Mouse (Mus musculus) ES-Bruce4 (cell line): ENCODE measurements around the gene Otulinl. TPM values are rescaled to one million over a fixed set of nuclear protein-coding genes. Genes with fewer than 3 reads are reported as not detected.

Experiments used
- H3K27ac ChIP-seq: 2 replicates; pipeline ENCODE4 v1.5.1; 2012; ENCODE audit warnings: low read length, inconsistent platforms; ENCODE audit not compliant: insufficient read depth
- H3K27me3 ChIP-seq: 2 replicates; pipeline ENCODE4 v1.6.1; 2012; ENCODE audit warnings: mild to moderate bottlenecking, low read length, inconsistent platforms; ENCODE audit not compliant: control insufficient read depth, poor library complexity, insufficient read depth, severe bottlenecking
- H3K36me3 ChIP-seq: 2 replicates; pipeline ENCODE4 v1.6.1; 2012; ENCODE audit warnings: inconsistent platforms, mild to moderate bottlenecking, low read length, moderate library complexity; ENCODE audit not compliant: control insufficient read depth, poor library complexity, insufficient read depth, severe bottlenecking
- H3K4me1 ChIP-seq: one replicate; pipeline ENCODE4 v1.8.1; 2011; ENCODE audit warnings: low read length; ENCODE audit not compliant: control insufficient read depth, insufficient read depth
- H3K4me3 ChIP-seq: 2 replicates; pipeline ENCODE4 v1.5.1; 2011; ENCODE audit warnings: low read depth, mild to moderate bottlenecking, low read length
- H3K9ac ChIP-seq: 2 replicates; pipeline ENCODE4 v1.6.1; 2012; ENCODE audit warnings: low read depth, mild to moderate bottlenecking, inconsistent platforms; ENCODE audit not compliant: poor library complexity, severe bottlenecking
- H3K9me3 ChIP-seq: replicated peaks from 2 replicates; pipeline ENCODE4 v1.6.1; 2012; ENCODE audit warnings: mild to moderate bottlenecking, low read length, inconsistent platforms; ENCODE audit not compliant: control insufficient read depth, poor library complexity, insufficient read depth, severe bottlenecking
- CTCF ChIP-seq: IDR thresholded peaks from one replicate; pipeline ENCODE4 v1.8.1; 2011; ENCODE audit warnings: low read depth, low read length
- EP300 ChIP-seq: IDR thresholded peaks from 2 replicates; pipeline ENCODE4 v1.6.1; 2011; ENCODE audit warnings: low read depth, low read length; ENCODE audit not compliant: insufficient read depth
- POLR2A ChIP-seq: IDR thresholded peaks from one replicate; pipeline ENCODE4 v1.8.1; 2011; ENCODE audit warnings: low read length; ENCODE audit not compliant: insufficient read depth
- polyA plus RNA-seq: library from polyadenylated mRNA; stranded (reverse); fragments of >200 nt; gene quantifications from 2 replicates; pipeline ENCODE4 v1.2.4, GENCODE M21; 2011; ENCODE audit warnings: low read depth; ENCODE audit not compliant: missing spikeins, insufficient read depth, insufficient read length

The Otulinl gene
- polyA plus RNA-seq, 1 experiment, result 0.87 TPM

DNA sequence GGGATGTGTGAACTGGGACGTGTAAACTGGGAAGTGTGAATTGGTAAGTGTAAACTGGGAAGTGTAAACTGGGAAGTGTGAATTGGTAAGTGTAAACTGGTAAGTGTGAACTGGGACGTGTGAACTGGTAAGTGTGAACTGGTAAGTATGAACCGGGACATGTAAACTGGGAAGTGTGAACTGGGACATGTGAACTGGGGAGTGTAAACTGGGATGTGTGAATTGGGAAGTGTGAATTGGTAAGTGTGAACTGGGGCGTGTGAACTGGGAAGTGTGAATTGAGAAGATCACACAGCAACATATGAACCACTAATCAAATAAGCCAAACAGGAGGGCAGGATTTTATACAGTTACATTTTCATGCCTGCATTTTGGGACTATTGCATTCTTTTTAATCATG, 23.0 kb downstream of the Otulinl start:
- no peak overlapping the region for H3K27ac ChIP-seq
- H3K27me3 ChIP-seq, result no peaks in the 10 kb centered on the region
- no peak for TF ChIP-seq CTCF
- TF ChIP-seq EP300, result no peak
- no peak for TF ChIP-seq POLR2A
- no peak overlapping the region for H3K9ac ChIP-seq
- H3K4me3 ChIP-seq, result no peak overlapping the region
- no peaks in the 10 kb centered on the region for H3K4me1 ChIP-seq
- H3K36me3 ChIP-seq, result no peaks in the 10 kb centered on the region
- no peaks in the 10 kb centered on the region for H3K9me3 ChIP-seq

DNA sequence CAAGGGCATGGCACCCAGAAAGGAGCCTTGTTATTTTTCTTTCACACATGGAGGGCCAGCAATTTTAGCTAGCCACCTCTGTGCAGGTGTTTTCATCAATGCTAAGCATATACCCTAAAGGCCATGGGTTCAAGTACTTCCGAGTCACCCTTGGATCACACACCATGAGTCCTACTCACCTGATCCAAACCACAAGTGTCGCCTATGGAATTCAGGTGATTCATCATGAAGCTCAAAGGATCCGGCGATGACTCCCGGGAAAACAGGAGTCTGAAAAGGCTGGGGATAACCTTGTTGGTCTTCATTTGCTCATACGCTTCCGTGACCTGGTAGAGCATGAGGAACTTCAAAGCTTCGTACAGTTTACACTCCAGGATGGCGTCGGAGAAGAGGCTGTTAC, 23.5 kb downstream of the Otulinl start:
- Histone ChIP-seq H3K9ac (no peak overlapping the region), H3K9me3 (no peaks in the 10 kb centered on the region), H3K27me3 (no peaks in the 10 kb centered on the region), H3K4me1 (no peaks in the 10 kb centered on the region), H3K4me3 (no peak overlapping the region), H3K36me3 (no peaks in the 10 kb centered on the region), H3K27ac (no peak overlapping the region)
- TF ChIP-seq CTCF, result no peak
- TF ChIP-seq EP300, result no peak
- no peak for TF ChIP-seq POLR2A

DNA sequence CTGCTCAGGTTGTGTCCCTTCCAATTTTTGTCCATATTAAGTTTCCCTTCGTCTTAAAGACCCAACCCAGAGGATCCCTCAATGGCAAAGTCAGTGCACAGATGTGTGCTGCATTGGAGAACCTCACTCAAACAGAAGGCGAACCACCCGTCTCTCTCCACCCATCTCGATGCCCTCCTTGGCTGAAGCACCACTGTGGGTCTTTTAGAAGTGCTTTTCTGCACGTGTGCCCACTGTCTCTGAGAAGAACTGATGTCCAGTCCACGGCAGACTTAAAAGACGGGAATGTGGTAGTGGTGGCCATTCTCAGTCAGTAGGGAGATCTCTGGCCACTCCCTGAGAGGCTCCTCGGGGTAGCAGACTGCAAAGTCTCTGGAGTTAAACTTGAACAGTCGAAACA, 24.8 kb downstream of the Otulinl start:
- Histone ChIP-seq H3K9ac (no peak overlapping the region), H3K27ac (no peak overlapping the region), H3K4me1 (no peaks in the 10 kb centered on the region), H3K9me3 (no peaks in the 10 kb centered on the region), H3K27me3 (no peaks in the 10 kb centered on the region), H3K36me3 (no peaks in the 10 kb centered on the region), H3K4me3 (no peak overlapping the region)
- TF ChIP-seq CTCF (no peak), POLR2A (no peak)

DNA sequence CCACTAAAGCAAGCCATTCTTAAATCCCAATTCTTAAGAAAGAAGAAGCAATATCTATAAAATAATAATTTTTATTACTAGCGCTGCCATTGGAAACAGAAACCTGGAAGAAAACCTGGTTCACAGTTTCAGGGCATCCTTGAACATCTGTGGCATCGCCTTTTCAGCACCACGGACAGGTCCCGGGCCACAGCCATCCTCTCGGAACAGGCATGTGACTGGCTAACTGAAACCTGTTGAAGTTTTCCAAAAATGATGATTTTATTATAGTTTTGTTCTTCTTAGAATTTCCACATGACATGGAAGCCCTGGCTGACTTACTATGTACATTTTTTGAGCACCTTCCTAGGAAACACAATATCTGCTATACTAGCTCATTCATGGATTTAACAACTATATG, 26.4 kb downstream of the Otulinl start:
- Histone ChIP-seq H3K4me1 (no peaks in the 10 kb centered on the region), H3K9ac (no peak overlapping the region), H3K36me3 (no peaks in the 10 kb centered on the region), H3K27ac (no peak overlapping the region), H3K4me3 (no peak overlapping the region), H3K9me3 (no peaks in the 10 kb centered on the region), H3K27me3 (no peaks in the 10 kb centered on the region)
- no peak for TF ChIP-seq POLR2A
- TF ChIP-seq EP300, result no peak
- no peak for TF ChIP-seq CTCF

DNA sequence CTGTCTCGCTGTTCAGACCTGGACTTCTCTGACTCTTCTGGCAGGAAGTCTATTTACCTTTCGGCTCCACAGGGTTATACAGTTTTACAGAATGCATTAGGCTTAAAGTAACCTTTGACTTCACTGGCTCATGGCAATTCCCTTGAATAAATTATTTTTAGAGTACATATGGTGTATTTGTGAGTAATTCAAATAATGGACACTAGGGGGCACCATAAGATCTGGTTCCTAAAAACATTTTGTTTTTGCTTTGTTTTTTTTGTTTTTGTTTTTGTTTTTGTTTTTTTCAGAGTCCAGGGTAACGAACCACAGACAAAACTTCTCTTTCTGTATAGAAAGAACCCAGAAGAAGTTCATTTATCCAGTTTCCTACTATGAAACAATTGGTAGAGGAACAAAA, 33.7 kb downstream of the Otulinl start:
- Histone ChIP-seq H3K27me3 (no peaks in the 10 kb centered on the region), H3K9ac (no peak overlapping the region), H3K4me1 (no peaks in the 10 kb centered on the region), H3K27ac (no peak overlapping the region), H3K9me3 (no peaks in the 10 kb centered on the region), H3K4me3 (no peak overlapping the region), H3K36me3 (no peaks in the 10 kb centered on the region)
- TF ChIP-seq EP300, result no peak
- TF ChIP-seq POLR2A, result no peak
- TF ChIP-seq CTCF, result no peak

DNA sequence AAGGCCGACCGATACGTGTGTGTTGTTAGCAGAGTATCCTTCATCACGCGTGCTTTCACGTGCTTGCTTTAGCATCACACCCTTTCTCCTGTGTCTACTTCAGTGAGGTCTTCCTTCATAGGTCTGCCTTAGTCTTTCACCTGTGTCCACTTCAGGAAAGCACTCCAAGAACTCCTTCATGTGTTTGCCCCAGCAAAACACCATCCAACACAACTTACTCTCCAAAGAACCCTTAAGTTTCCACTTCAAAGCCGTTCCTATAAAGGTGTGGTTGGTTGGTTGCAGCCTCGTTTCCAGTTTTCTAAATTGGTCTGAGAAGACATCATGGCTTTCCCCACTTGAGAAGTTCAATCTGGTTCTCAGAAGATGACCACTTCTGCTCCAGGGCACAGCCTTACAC, 34.7 kb downstream of the Otulinl start:
- TF ChIP-seq POLR2A (no peak), EP300 (no peak), CTCF (no peak)
- no peaks in the 10 kb centered on the region for H3K36me3 ChIP-seq
- H3K9me3 ChIP-seq, result no peaks in the 10 kb centered on the region
- H3K9ac ChIP-seq, result no peak overlapping the region
- no peaks in the 10 kb centered on the region for H3K4me1 ChIP-seq
- H3K4me3 ChIP-seq, result no peak overlapping the region
- H3K27ac ChIP-seq, result no peak overlapping the region
- H3K27me3 ChIP-seq, result no peaks in the 10 kb centered on the region
